Mouse (Mus musculus) ES-CJ7 (cell line): ENCODE results near the gene Cdk8.
A peak's percentile ranks its signal among the peaks of the same experiment; 100 is the strongest.

Experiments
- DNase-seq: peaks from one replicate; pipeline ENCODE4 v3.0.0; 2011; ENCODE audit warnings: low read depth, low spot score

Gene Cdk8

DNA sequence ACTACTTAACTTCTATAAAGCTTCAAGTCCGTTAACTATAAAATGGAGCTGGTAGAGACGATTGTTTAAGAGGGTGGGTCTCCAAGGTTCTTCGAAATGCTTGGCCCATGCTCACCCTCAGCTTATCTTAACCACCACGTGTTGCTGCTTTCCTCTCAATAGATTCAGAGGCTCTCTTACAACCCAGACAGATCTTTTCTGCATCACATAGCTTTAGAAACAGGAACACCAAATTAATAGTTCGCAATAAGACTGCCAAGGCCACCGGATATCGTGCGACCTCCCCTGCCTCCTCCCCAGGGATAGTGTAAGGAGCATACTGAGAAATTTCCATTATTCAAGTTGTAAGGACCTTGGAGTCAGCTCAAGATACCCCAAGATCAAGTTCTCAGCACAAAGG is 87.4 kb downstream of the Cdk8 start:
- no peak for DNase-seq

DNA sequence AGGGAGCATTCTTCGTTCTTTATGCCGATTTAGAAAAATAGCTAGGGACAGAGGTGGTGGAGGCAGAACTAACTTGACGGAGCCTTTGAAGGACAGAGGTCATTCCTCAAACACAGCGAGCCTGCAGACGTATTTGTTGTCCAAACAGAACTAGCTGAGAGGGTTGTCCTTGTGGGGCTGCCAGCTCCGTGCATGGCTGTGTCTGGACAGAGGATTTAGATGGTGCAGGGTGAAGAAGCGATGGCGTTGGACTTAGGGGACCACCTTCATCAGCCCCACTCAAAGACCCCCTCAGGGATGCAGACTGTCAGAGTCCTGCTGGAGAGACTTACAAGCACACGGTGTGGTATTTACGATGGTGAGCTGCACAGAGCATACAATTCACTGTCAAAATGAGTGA is 97.9 kb downstream of the Cdk8 start:
- no peak for DNase-seq

DNA sequence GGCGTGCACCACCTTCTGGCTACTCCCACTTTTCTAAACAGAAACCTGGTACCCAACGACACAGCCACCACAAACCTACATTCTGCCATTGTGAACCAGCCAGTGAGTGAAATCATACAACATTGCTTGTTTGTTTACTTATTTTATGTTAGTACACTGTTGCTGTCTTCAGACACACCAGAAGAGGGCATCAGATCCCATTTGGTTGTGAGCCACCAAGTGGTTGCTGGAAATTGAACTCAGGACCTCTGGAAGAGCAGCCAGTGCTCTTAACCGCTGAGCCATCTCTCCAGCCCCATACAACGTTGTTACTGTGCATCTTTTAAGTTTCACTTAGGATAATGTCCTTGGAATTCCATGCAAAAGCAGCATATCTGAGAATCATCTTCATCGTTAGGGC is 98.5 kb downstream of the Cdk8 start:
- DNase-seq, result no peak

DNA sequence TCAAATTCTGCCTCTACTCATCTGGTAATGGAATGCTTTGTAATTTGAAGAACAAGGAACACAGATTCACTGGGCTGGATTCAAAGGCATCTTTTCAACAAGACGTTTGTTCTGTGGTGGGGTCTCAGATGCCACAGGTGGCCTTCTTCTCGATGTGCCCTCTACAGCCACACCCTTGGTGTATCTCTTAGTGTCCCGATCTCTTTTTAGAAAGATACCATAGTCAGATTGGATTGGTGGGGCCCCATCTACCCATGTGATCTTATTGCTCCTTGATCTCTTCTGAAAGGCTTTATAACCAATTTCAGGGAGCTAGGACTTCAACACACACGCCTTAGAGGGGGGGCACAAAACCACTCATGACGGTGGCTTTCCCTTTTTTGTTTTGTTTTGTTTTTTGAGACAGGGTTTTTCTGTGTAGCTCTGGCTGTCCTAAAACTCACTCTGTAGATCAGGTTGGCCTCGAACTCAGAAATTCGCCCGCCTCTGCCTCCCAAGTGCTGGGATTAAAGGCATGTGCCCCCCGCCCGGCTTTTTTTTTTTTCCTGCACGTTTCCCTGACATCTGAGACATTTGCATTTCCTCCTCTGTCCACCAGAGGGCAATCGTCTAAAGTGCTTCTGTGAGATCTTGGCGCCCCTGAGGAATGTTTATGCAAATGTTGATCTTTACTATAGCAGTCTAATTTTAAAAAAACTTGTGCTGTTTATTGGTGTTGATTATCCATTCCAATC is 99.2 kb downstream of the Cdk8 start:
- peak; percentile 75 for DNase-seq

DNA sequence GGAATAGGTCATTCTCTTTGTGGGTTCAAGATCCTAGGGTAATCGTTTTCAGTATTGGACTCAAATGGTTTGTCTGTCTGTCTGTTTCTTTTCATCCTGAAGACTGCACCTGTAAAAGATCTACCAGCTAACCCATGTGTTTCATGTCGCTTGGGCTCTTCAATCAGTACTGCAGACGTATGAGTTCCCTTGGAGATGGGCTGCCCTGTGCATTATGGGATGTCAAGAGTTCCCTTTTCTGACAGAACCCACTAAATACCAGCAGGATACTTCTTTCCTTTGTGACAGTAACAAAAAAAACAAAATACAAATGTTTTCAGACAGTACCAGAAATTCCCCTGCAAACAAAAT is 99.7 kb downstream of the Cdk8 start:
- DNase-seq, result no peak

DNA sequence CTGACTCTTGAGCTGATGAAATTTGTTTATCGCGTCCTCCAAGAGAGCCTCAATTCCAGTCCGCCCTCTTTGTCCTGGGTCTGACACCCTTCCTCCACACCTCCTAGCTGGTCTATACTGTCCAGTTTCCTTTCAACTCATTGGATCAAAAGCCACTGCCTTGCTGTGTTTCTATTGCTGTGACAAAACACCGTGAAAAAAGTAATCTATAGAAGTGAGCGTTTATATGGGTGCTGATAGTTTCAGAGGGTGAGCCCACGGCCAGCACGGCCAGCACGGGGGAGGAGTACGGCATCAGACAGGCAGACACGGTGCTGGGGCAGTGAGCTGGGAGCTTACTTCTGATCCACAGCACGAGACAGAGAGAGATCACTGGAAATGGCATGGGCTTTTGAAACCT is 100.1 kb downstream of the Cdk8 start:
- DNase-seq, result no peak

DNA sequence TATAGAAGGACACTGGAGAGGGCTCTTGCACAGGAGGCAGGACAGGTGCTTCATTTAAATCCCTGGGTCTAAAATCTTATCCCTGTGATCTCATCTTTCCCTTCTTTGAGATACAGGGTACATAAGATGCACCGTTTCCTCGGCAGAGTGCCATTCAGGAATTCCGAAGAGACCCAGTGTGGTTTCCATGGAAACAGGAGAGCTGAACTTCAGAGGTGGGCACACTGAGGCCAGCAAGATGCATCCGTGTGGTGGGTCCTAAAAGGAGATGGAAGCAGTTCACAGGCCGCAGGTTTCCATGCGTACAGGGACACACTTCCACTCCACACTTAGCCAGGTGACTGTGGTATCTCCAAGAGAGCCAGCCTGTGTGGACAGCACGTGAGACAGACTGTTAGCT is 101.5 kb downstream of the Cdk8 start:
- no peak for DNase-seq

DNA sequence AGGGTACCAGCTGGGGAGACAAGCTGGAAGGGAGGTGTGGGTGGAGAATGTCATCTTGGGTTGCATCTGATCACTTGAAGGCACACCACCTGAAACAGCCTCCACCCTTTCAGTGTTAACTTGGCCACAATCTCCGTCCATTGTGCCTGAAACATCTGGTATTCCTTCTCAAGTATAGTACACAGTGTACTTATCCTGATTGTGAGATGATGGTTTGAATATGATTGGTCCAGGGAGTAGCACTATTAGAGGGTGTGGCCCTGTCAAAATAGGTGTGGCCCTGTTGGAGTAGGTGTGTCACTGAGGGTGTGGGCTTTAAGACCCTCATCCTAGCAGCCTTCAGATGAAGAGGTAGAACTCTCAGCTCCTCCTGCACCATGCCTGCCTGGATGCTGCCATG is 103.4 kb downstream of the Cdk8 start:
- DNase-seq, result no peak

DNA sequence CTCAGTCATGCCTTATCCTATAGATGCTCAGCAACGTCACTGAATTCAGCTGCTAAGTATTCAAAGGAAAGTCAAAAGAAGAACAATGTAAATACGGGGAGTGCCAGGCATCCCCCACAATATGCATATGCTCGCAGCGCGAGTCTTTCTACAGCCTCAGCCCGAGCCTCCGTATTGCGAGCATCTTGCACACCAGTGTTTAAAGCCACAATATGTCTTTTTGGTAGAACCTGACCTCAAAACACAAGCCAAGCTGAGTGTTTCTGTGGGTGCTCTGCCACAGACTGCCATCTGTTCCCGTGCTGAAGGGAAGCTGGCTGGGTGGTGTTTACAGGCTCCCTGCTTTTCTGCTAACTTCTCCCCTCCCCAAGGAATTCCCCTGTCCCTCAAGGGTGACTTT is 107.0 kb downstream of the Cdk8 start:
- DNase-seq, result no peak

DNA sequence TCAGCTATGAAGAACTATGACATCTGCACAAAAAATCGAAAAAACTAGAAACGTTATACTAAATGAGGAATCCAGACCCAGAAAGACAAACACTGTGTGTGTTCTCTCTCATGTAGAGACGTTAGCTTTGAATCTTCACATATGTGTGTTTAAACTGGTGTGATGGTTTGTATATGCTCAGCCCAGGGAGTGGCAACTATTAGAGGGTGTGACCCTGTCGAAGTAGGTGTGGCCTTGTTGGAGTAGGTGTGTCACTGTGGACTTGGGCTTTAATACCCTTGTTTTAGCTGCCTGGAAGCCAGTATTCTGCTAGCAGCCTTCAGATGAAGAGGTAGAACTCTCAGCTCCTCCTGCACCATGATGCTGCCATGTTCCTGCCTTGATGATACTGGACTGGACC is 109.0 kb downstream of the Cdk8 start:
- DNase-seq, result no peak

DNA sequence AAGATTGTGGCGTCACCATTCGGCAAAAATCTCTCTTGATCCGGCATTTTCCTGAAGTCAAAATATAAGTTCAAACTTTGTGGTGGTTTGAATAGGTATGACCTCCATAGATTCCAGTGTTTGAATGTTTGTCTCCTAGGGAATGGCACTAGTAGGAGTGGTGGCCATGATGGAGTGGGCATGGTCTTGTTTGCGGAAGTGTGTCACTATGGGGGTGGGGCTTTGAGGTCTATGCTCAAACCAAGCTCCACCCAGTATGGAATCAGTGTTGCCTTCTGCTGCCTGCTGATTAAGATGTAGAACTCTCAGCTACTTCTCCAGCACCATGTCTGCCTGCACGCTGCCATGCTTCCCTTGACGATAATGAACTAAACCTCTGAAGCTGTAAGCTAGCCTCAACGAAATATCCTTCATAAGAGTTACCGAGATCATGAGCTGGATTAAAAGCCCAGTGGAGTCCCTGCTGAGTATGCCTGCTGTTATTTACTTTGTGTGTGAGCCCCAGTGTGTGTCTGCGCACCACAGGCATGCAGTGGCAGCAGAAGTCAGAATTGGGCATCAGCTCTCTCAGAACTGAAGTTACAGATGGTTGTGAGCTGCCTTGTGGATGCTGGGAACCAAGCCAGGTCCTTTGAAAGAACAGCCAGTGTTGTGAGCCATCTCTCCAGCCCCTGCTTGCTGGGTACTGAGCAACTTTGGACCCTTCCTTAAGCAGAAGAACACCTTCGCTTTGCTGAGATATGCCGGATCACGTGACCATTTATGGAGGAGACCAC is 114.1 kb downstream of the Cdk8 start:
- no peak for DNase-seq

DNA sequence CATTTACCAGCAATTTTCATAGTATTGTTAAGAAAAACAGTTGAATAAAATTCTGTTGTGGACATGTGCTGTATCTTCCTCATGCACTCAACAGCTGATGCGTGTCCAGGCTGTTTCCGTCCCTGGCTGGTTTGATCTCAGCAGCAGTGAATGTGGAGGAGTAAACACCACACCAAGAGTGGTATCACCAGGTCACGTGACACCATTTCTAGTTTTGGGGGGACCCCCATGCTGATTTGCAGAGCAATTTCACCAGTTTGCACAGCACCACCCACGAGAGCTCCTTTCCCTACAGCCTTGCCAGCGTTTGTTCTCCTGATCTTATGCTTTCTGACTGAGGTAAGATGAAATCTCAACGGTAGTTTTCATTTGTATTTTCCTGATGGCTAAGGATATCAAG is 116.1 kb downstream of the Cdk8 start:
- DNase-seq, result no peak

DNA sequence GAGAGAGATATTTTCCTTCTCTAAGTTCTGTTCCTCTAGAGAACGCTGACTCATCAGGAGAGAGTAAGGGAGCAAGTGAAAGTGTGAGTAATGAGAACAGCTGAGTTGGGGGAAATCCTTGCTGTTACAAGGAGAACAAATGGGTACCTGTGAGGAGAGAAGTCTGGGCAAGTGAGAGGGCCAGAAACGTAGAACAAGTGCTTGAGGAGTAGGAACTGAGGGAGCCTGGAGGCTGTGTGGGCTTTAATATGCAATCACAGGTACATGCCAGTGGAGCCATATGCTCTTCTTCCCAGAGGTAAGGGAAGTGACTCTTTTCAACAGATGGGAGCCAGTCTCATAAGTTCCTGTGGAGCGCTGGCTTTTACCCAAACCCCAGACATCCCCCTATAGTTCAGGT is 118.2 kb downstream of the Cdk8 start:
- DNase-seq, result no peak

DNA sequence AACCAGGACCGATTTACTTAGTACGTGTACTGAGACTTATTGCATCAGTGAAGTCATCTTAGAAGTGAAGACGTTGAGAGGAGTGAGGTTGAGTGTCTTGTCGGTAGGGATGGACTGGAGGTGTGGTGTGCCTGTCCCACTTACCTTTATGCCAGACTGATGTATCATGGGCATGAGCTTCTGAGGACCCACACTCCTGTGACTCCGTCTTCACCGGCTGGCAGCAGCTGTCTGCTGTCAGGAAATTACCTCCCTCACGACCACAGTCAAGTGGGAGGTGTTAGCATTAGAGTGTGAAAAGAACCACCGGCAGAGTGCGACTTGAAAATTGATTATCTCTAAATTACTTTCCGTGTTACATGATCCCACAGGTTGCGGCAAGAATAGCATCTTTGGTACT is 119.8 kb downstream of the Cdk8 start:
- DNase-seq, result no peak

DNA sequence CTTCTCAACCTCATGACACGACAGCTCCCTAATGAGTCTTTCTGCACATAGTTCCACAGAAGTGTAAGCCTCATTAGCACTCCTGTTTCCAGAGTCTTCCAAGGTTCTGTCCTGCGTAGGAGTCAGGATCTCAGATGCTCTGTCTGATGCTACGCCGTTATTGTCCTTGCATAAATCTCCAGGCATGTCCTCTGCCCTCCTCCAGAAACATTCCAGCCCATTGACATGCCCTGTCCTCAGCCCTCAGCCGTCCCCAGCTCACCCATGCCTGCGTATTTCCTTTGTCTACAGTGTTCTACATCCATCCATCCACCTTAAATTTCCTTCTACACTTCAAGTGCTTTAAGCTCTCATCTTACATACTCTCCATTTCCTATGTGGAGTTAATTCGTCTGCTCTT is 121.0 kb downstream of the Cdk8 start:
- no peak for DNase-seq
